Mouse (Mus musculus) liver, adult 2 months (tissue): ENCODE measurements around the gene Acsl6. TPM values are rescaled to one million over a fixed set of nuclear protein-coding genes. Genes with fewer than 3 reads are reported as not detected.

Experiments
- DNase-seq: peaks from one replicate; pipeline ENCODE4 v3.0.0-alpha.2; 2011; ENCODE audit warnings: low read depth, low spot score; ENCODE audit errors: extremely low read depth
- H3K27ac ChIP-seq: fragments of 200-500 bp; replicated peaks from 2 replicates; pipeline ENCODE4 v1.5.1; 2012; ENCODE audit warnings: low read depth, mild to moderate bottlenecking, control low read depth, inconsistent platforms, low read length; ENCODE audit not compliant: insufficient read depth
- H3K27me3 ChIP-seq: fragments of 200-500 bp; 2 replicates; pipeline ENCODE4 v1.6.1; 2012; ENCODE audit warnings: mild to moderate bottlenecking, moderate library complexity, low read length, inconsistent platforms; ENCODE audit not compliant: control insufficient read depth, insufficient read depth
- H3K36me3 ChIP-seq: fragments of 200-500 bp; 2 replicates; pipeline ENCODE4 v1.6.1; 2012; ENCODE audit warnings: low read length, inconsistent platforms; ENCODE audit not compliant: control insufficient read depth, insufficient read depth
- H3K4me1 ChIP-seq: fragments of 200-500 bp; 2 replicates; pipeline ENCODE4 v1.6.1; 2011; ENCODE audit warnings: low read length; ENCODE audit not compliant: control insufficient read depth, insufficient read depth
- H3K4me3 ChIP-seq: fragments of 200-500 bp; 2 replicates; pipeline ENCODE4 v1.5.1; 2011; ENCODE audit warnings: low read depth, mild to moderate bottlenecking, control low read depth, low read length, moderate library complexity; ENCODE audit not compliant: insufficient read depth
- H3K79me2 ChIP-seq: fragments of 200-500 bp; 2 replicates; pipeline ENCODE4 v1.6.1; 2012; ENCODE audit warnings: inconsistent platforms, mild to moderate bottlenecking, low read length, moderate library complexity; ENCODE audit not compliant: control insufficient read depth, insufficient read depth
- H3K9ac ChIP-seq: fragments of 200-500 bp; 2 replicates; pipeline ENCODE4 v1.6.1; 2012; ENCODE audit warnings: low read depth, mild to moderate bottlenecking, control low read depth, inconsistent platforms, low read length
- CTCF ChIP-seq: fragments of 200-500 bp; IDR thresholded peaks from 2 replicates; pipeline ENCODE4 v1.5.1; 2011; ENCODE audit warnings: low read depth, low read length, control low read depth
- POLR2A ChIP-seq: fragments of 200-500 bp; IDR thresholded peaks from 2 replicates; pipeline ENCODE4 v1.6.1; 2011; ENCODE audit warnings: low read length, control low read depth; ENCODE audit not compliant: insufficient read depth; ENCODE audit errors: extremely low read depth
- WGBS: fragments of 180-500 bp; shearing (Covaris S2); methylation state at CpG from one replicate; pipeline ENCODE4 v1.1.7; 2018; 5-methylcytosine and 5-hydroxymethylcytosine counted together
- polyA plus RNA-seq: library from polyadenylated mRNA; depleted of rRNA; stranded (reverse); fragments of >200 nt; gene quantifications from 2 replicates; pipeline ENCODE4 v1.2.3, GENCODE M21; 2012
- total RNA-seq: library from RNA; depleted of rRNA; stranded (reverse); fragments of >200 nt; gene quantifications from 2 replicates; pipeline ENCODE4 v1.2.3, GENCODE M21; 2014

Acsl6 gene
- total and polyA plus RNA-seq, 2 experiments, result under 0.01 TPM; not detected in 1

DNA sequence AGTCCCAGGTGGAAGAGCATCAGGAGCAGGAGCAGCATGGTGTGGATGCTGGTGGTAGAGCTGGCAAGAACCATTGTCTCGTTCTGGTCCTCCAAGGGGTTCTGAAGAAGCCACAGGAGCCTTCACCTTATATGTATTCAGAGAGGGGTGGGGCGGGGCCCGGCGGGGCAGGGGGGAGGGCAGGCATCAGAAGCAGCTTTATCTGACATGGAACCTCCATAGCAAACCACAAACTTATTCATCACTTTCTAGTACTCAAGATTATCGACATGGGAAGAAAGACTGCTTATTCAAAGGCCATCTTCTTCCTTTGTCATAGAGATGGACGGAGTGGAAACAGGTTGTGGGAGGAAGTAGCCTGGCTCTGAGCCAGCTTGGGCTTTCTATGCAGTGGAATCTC lies 36.4 kb upstream of the Acsl6 start, which contains the start of gene Il3:
Gene Il3 (minus strand): TSS at position 101 of the 400 bp plus-strand sequence.
- Histone ChIP-seq H3K79me2 (no peaks in the 10 kb centered on the region), H3K27me3 (no peaks in the 10 kb centered on the region), H3K4me1 (no peaks in the 10 kb centered on the region), H3K36me3 (no peaks in the 10 kb centered on the region), H3K4me3 (no peak within 1 kb of the TSS), H3K9ac (no peak within 1 kb of the TSS), H3K27ac (no peak within 1 kb of the TSS)
- TF ChIP-seq POLR2A (no peak), CTCF (no peak)
- 87% methylated on average over 6 of the region's 6 CpGs for WGBS
- DNase-seq, result no peak

- DNase-seq, result no peak
- Histone ChIP-seq H3K79me2 (no peaks in the 10 kb centered on the region), H3K9ac (no peak overlapping the region), H3K27me3 (no peaks in the 10 kb centered on the region), H3K4me3 (no peak overlapping the region), H3K4me1 (no peaks in the 10 kb centered on the region), H3K27ac (no peak overlapping the region), H3K36me3 (no peaks in the 10 kb centered on the region)
- TF ChIP-seq POLR2A, result no peak
- TF ChIP-seq CTCF, result no peak
- 78% methylated on average over 3 of the region's 3 CpGs for WGBS
Measured at GRCm38 (mm10) chr11:54269191-54269896, 34.3 kb upstream of the Acsl6 start.

GRCm38 (mm10) chr11:54271437-54271949 lies 32.1 kb upstream of the Acsl6 start:
- no peaks in the 10 kb centered on the region for H3K4me1 ChIP-seq
- no peaks in the 10 kb centered on the region for H3K36me3 ChIP-seq
- no peak overlapping the region for H3K4me3 ChIP-seq
- no peak overlapping the region for H3K27ac ChIP-seq
- no peaks in the 10 kb centered on the region for H3K27me3 ChIP-seq
- no peak for DNase-seq
- TF ChIP-seq POLR2A (no peak), CTCF (no peak)
- H3K79me2 ChIP-seq, result no peaks in the 10 kb centered on the region
- WGBS, result 77% methylated on average over 5 of the region's 5 CpGs
- no peak overlapping the region for H3K9ac ChIP-seq

GRCm38 (mm10) chr11:54287821-54288453 lies 15.7 kb upstream of the Acsl6 start:
- no peak for DNase-seq
- H3K9ac ChIP-seq, result no peak overlapping the region
- no peak overlapping the region for H3K4me3 ChIP-seq
- H3K79me2 ChIP-seq, result no peaks in the 10 kb centered on the region
- no peaks in the 10 kb centered on the region for H3K36me3 ChIP-seq
- H3K27ac ChIP-seq, result no peak overlapping the region
- no peaks in the 10 kb centered on the region for H3K27me3 ChIP-seq
- no peak for TF ChIP-seq CTCF
- no peak for TF ChIP-seq POLR2A
- WGBS, result 77% methylated on average over 8 of the region's 8 CpGs
- H3K4me1 ChIP-seq, result no peaks in the 10 kb centered on the region

DNA sequence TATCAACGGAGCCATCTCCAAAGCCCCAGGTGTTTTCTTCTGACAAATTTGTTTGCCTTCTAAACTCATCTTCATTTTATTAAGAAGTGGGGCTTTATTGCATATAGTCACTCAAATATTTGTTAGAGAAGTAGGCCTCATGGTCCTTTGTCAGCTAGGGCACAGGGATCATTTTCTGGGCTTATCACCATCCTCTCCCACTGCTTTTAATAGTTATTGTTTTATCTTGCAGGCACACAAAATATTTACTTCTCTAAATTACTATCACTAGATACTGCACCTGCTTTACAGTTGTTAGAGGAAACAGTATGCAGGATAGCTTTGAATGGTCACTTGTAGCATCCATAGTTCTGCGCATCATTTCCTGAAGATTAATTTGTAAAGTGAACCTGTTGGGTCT lies 11.4 kb upstream of the Acsl6 start:
- H3K9ac ChIP-seq, result no peak overlapping the region
- DNase-seq, result no peak
- no peaks in the 10 kb centered on the region for H3K4me1 ChIP-seq
- H3K27ac ChIP-seq, result no peak overlapping the region
- WGBS, result 76% methylated on average over 2 of the region's 2 CpGs
- no peaks in the 10 kb centered on the region for H3K79me2 ChIP-seq
- no peaks in the 10 kb centered on the region for H3K27me3 ChIP-seq
- H3K36me3 ChIP-seq, result no peaks in the 10 kb centered on the region
- TF ChIP-seq CTCF, result no peak
- no peak for TF ChIP-seq POLR2A
- H3K4me3 ChIP-seq, result no peak overlapping the region
